Mouse (Mus musculus) kidney, postnatal 0 days (tissue): ENCODE results near the gene Gna15. TPM values are rescaled to one million over a fixed set of nuclear protein-coding genes. Genes with fewer than 3 reads are reported as not detected.

Experiments
- ATAC-seq: fragments of 200-750 bp; cut with Nextera tagmentation; replicated peaks from 2 replicates; pipeline ENCODE4 v1.8.0; 2017; ENCODE audit warnings: low read depth, moderate number of reproducible peaks, moderate TSS enrichment, moderate library complexity; ENCODE audit not compliant: low FRiP score
- DNase-seq: peaks from one replicate; pipeline ENCODE4 v3.0.0-alpha.2; 2016; ENCODE audit warnings: low spot score
- H3K27ac ChIP-seq: fragments of 300-500 bp; sonication (generic); 2 replicates; pipeline ENCODE4 v1.5.1; 2014; ENCODE audit warnings: mild to moderate bottlenecking
- H3K27me3 ChIP-seq: fragments of 300-500 bp; sonication (generic); 2 replicates; pipeline ENCODE4 v1.6.1; 2014; ENCODE audit warnings: low read length, mixed read lengths; ENCODE audit not compliant: insufficient read depth
- H3K36me3 ChIP-seq: fragments of 300-500 bp; sonication (generic); 2 replicates; pipeline ENCODE4 v1.6.1; 2014; ENCODE audit warnings: low read length, mixed read lengths; ENCODE audit not compliant: insufficient read depth
- H3K4me1 ChIP-seq: fragments of 300-500 bp; sonication (generic); replicated peaks from 2 replicates; pipeline ENCODE4 v1.6.1; 2014; ENCODE audit warnings: antibody characterized with exemption, low read length, mixed read lengths; ENCODE audit not compliant: insufficient read depth
- H3K4me2 ChIP-seq: fragments of 300-500 bp; sonication (generic); 2 replicates; pipeline ENCODE4 v1.6.1; 2014; ENCODE audit warnings: mild to moderate bottlenecking, low read length, moderate library complexity, mixed read lengths
- H3K4me3 ChIP-seq: fragments of 300-500 bp; sonication (generic); replicated peaks from 2 replicates; pipeline ENCODE4 v1.5.1; 2014; ENCODE audit warnings: low read depth, low read length
- H3K9ac ChIP-seq: fragments of 300-500 bp; sonication (generic); 2 replicates; pipeline ENCODE4 v1.6.1; 2014; ENCODE audit warnings: low read depth, low read length
- H3K9me3 ChIP-seq: fragments of 300-500 bp; sonication (generic); replicated peaks from 2 replicates; pipeline ENCODE4 v1.6.1; 2016; ENCODE audit warnings: low read length, inconsistent platforms, mixed read lengths
- CTCF ChIP-seq: IDR thresholded peaks from 2 replicates; pipeline ENCODE4 v1.5.1; 2016; ENCODE audit warnings: antibody characterized with exemption, low read depth, mild to moderate bottlenecking, moderate library complexity
- WGBS: fragments of 180-500 bp; shearing (Covaris S2); extraction: QIAGEN DNeasy Blood & Tissue Kit; methylation state at CpG from one replicate; pipeline ENCODE4 v1.1.7; 2014; 5-methylcytosine and 5-hydroxymethylcytosine counted together
- polyA plus RNA-seq: library from polyadenylated mRNA; unstranded; fragments of >200 nt; fragmentation: Nextera tagmentation; extraction: Ambion mirVana; gene quantifications from 2 replicates; pipeline ENCODE4 v1.2.1, GENCODE M21; 2015

Gene Gna15
- polyA plus RNA-seq, 1 experiment from 2014 or later: 0.92 TPM

- 82% methylated on average over 11 of the region's 11 CpGs for WGBS
- no peaks in the 10 kb centered on the region for H3K4me1 ChIP-seq
Observed at GRCm38 (mm10) chr10:81488081-81488480, 35.9 kb downstream of the Gna15 start.

GRCm38 (mm10) chr10:81486496-81486895 is 37.5 kb downstream of the Gna15 start:
- no peaks in the 10 kb centered on the region for H3K9me3 ChIP-seq

More at GRCm38 (mm10) chr10:81488081-81488480, 35.9 kb downstream of the Gna15 start:
- TF ChIP-seq CTCF: no peak
- ATAC-seq (no peak), DNase-seq (no peak)
- Histone ChIP-seq H3K9ac (no peak overlapping the region), H3K4me3 (no peak overlapping the region), H3K36me3 (peaks cover 53% of the 10 kb centered on the region), H3K27me3 (no peaks in the 10 kb centered on the region), H3K27ac (no peak overlapping the region), H3K9me3 (no peaks in the 10 kb centered on the region), H3K4me2 (no peak overlapping the region)

DNA sequence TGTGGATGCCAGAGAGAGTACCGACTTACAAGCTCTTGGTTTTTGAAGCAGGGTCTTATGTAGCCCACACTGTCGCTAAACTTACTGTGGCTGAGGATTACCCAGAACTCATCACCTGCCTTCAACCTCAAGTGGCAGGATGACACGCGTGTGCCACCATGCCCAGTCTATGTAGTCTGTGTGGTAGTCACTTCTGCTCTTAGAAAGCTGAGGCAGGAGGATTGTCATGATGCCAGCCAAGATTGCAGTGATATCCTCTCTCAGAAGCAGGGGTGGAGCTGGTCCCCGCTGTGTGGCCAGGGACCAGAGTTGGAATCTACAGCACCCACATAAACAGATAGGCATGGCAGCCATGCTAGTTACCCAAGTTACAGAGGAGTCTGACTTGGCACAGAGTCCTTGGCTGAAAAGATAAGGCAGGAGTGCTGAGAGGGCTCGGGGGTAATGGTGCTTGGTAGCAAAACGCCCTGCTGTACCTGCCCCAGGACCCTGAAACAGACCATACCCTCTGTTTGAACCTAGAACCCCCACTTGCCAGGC is 38.5 kb downstream of the Gna15 start:
- TF ChIP-seq CTCF: no peak
- no peak overlapping the region for H3K9ac ChIP-seq
- WGBS: 73% methylated on average over 7 of the region's 7 CpGs

More at GRCm38 (mm10) chr10:81486496-81486895, 37.5 kb downstream of the Gna15 start:
- ATAC-seq (no peak), DNase-seq (no peak)
- Histone ChIP-seq H3K36me3 (peaks cover 42% of the 10 kb centered on the region), H3K4me3 (no peak overlapping the region), H3K27me3 (peaks cover 8% of the 10 kb centered on the region; the same call in 1 of the 2 replicates), H3K4me1 (no peaks in the 10 kb centered on the region), H3K27ac (no peak overlapping the region), H3K9ac (no peak overlapping the region), H3K4me2 (no peak overlapping the region)
- WGBS: 85% methylated on average over 10 of the region's 10 CpGs
- no peak for TF ChIP-seq CTCF

DNA sequence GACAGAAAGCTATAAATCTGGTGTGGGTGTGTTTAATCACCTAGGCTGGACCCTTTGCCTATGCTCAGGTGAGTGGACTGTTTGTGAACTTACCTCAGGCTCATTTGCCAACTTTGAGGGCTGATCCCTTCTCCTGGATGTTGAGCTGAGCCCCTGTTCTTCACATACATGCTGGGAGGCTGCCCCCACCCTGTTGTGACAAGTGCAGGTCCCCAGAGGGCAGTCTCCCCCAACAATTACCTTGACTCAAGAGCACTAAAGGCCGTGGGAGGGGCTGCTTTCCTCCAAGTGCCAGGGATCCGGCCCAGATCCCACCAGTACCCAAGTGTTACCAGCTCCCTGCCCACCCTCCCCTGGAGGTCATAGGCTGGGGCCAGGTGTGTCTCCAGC is 39.0 kb downstream of the Gna15 start:
- WGBS: 10% methylated on average over 2 of the region's 2 CpGs
- Histone ChIP-seq H3K27me3 (peaks cover 18% of the 10 kb centered on the region; the same call in 1 of the 2 replicates), H3K4me3 (no peak overlapping the region), H3K9me3 (no peaks in the 10 kb centered on the region), H3K9ac (no peak overlapping the region), H3K4me1 (no peaks in the 10 kb centered on the region), H3K27ac (no peak overlapping the region), H3K4me2 (no peak overlapping the region), H3K36me3 (peaks cover 29% of the 10 kb centered on the region)
- peak; percentile 23 for TF ChIP-seq CTCF
- ATAC-seq: no peak
- DNase-seq: no peak

More for the DNA sequence above, 38.5 kb downstream of the Gna15 start:
- H3K4me1 ChIP-seq: no peaks in the 10 kb centered on the region
- ATAC-seq: no peak
- no peak overlapping the region for H3K4me2 ChIP-seq
- no peak overlapping the region for H3K4me3 ChIP-seq
- H3K36me3 ChIP-seq: peaks cover 33% of the 10 kb centered on the region
- DNase-seq: no peak
- H3K9me3 ChIP-seq: no peaks in the 10 kb centered on the region
- H3K27ac ChIP-seq: no peak overlapping the region
- H3K27me3 ChIP-seq: peaks cover 17% of the 10 kb centered on the region; the same call in 1 of the 2 replicates

GRCm38 (mm10) chr10:81484441-81485059 is 39.5 kb downstream of the Gna15 start:
- Histone ChIP-seq H3K4me2 (no peak overlapping the region), H3K4me3 (no peak overlapping the region), H3K27me3 (peaks cover 18% of the 10 kb centered on the region; the same call in 1 of the 2 replicates), H3K27ac (no peak overlapping the region), H3K9ac (no peak overlapping the region), H3K36me3 (peaks cover 24% of the 10 kb centered on the region), H3K4me1 (no peaks in the 10 kb centered on the region), H3K9me3 (no peaks in the 10 kb centered on the region)
- DNase-seq (no peak), ATAC-seq (no peak)
- 58% methylated on average over 6 of the region's 6 CpGs for WGBS
- TF ChIP-seq CTCF: no peak

DNA sequence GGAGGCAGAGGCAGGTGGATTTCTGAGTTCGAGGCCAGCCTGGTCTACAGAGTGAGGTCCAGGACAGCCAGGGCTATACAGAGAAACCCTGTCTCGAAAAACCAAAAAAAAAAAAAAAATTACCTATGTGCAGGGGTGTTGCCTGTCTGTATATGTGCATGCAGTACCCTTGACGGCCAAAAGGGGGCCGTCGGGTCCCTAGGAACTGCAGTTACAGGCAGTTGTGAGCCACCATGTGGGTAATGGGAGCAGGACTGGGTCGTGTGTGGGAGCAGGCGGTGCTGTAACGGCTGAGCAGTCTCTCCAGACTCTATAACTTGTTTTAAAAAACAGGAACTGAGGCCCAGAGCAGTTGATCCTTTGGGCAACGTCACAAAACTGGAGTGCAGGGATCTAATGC is 40.0 kb downstream of the Gna15 start:
- H3K9ac ChIP-seq: no peak overlapping the region
- H3K9me3 ChIP-seq: no peaks in the 10 kb centered on the region
- peaks cover 19% of the 10 kb centered on the region; the same call in 1 of the 2 replicates for H3K36me3 ChIP-seq
- WGBS: 12% methylated on average over 9 of the region's 9 CpGs
- peaks cover 18% of the 10 kb centered on the region; the same call in 1 of the 2 replicates for H3K27me3 ChIP-seq
- no peaks in the 10 kb centered on the region for H3K4me1 ChIP-seq
- no peak overlapping the region for H3K4me3 ChIP-seq
- H3K4me2 ChIP-seq: no peak overlapping the region
- ATAC-seq (no peak), DNase-seq (no peak)
- TF ChIP-seq CTCF: peak; percentile 65
- no peak overlapping the region for H3K27ac ChIP-seq
